Mouse (Mus musculus) WW6 (cell line): Measurements from ENCODE around the gene Polr1c.

Source experiments
- DNase-seq: peaks from one replicate; pipeline ENCODE4 v3.0.0-alpha.2; 2013; ENCODE audit warnings: low read depth, low spot score

Polr1c gene

DNA sequence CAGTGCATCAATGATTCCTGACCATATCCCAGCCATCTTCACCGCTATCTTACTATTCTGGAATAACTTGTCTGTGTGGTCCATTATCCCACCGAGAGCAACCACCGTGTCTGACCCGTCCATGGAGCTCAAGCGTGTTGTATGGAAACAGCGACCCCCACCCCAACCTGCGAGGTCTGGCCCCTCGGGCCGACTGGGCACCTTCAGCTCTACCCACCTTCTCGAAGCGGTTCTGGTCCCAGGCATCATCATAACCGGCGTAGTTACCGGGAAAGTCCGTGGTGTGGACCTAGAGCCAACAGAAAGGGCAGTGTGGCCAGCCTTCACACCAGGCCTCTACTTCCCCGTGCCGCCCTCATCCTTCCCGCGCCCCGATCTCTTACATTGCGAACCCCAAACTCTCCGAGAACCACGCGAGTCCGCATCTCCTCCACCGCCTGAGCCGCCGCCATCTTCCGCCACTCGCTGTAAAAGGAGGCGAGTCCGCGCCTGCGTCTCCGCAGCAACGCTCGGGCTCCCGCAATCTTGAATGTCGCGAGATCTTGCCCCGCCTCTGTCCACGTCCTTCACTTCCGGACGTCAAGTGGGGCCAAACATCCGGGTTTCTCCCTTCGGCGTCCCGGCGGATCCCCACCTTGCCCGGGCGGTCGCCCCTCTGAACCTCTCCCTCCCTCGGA lies at the start of gene Polr1c, which contains the start of gene Yipf3:
TSS of gene Polr1c (minus strand) at position 543 of the 677 bp plus-strand sequence.
TSS of gene Yipf3 (plus strand) at position 569 of the 677 bp plus-strand sequence.
- peak; percentile 74 for DNase-seq

GRCm38 (mm10) chr17:46297028-46297363 lies 49.1 kb upstream of the Polr1c start:
- DNase-seq, result no peak

GRCm38 (mm10) chr17:46296601-46297000 lies 48.7 kb upstream of the Polr1c start:
- DNase-seq, result no peak

GRCm38 (mm10) chr17:46287678-46288095 lies 39.8 kb upstream of the Polr1c start:
- DNase-seq, result no peak

DNA sequence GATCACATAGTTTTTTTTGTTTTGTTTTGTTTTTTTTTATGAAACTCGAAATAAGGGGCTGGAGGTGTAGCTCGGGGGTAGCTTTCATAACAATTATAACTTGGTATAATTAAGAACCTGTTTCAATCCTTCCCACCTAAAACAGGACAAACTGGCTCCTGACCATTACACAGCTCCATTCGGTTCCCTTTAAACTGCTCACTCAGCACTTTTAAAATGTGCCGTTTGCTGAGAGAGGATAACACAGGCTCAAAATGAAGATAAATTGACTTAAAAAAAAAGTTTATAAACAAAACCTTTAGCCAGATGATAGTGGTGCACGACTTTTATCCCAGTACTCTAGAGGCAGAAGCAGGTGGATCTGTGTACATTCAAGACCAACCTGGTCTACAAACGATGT lies 37.6 kb upstream of the Polr1c start:
- no peak for DNase-seq

DNA sequence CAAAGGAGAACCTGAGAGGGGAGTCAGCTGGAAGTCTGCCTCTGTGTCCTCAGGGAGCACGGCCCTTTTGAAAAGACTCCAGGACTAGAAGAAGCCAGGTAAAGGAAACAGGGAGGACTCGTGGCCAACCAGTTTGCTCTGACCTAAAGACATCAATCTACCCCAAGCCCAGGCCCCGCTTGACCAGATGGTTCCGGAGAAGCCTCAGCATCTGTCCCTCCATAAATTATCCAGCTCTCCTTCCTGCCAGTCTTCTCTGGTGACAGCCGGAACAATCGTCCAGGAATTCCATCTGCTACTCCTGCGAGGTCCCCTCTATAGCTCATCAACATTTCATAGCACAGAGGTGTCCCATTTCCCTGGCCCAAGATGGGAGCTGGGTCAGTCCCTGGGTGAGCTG lies 36.8 kb upstream of the Polr1c start:
- no peak for DNase-seq

DNA sequence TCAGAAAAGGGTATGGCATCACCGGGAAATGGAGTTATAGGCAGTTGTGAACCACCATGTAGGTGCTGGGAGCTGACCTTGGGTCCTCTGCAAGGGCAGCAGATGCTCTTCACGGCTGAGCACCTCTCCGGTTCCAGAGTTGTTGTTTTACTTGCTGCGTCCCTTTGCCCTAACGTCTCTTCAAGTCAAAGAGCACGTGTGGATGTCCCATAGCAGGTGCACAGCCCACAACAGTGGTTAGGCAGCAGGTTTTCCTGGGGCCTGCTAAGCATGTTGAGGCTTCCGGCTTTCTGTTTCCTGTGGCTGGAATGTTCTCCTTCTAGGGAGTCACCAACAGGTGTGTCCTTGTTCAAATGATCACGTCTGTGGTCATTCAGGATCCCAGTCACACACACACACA lies 36.1 kb upstream of the Polr1c start:
- DNase-seq, result no peak

- DNase-seq, result no peak
Measured at GRCm38 (mm10) chr17:46283140-46283539, 35.3 kb upstream of the Polr1c start.

GRCm38 (mm10) chr17:46282483-46283123 lies 34.7 kb upstream of the Polr1c start, which contains the start of gene Tjap1:
Gene Tjap1 (minus strand): TSS chr17:46283026.
- DNase-seq, result peak; percentile 63

GRCm38 (mm10) chr17:46278011-46278765 lies 30.3 kb upstream of the Polr1c start:
- no peak for DNase-seq

- DNase-seq, result no peak
Measured at GRCm38 (mm10) chr17:46277586-46277985, 29.7 kb upstream of the Polr1c start.

DNA sequence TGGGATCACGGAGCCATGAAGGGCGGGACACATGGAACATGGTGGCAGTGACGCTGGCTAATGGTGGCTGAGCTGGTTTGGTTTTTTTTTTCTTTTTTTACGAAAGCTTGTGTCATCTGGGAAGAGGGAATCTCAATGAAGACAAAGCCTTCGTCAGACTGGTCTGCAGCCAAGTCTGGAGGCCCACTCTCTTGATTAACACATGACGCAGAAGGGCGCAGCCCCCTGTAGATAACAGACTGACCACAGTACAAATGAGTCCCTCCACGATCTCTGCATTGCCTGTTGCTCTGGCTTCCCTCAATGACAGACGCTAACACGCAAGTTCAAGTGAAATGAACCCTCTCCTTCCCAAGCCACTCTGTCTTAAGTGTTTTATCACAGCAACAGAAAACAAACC lies 27.7 kb upstream of the Polr1c start:
- no peak for DNase-seq

- no peak for DNase-seq
Measured at GRCm38 (mm10) chr17:46275034-46275433, 27.2 kb upstream of the Polr1c start.

- DNase-seq, result no peak
Measured at GRCm38 (mm10) chr17:46274465-46274864, 26.6 kb upstream of the Polr1c start.

DNA sequence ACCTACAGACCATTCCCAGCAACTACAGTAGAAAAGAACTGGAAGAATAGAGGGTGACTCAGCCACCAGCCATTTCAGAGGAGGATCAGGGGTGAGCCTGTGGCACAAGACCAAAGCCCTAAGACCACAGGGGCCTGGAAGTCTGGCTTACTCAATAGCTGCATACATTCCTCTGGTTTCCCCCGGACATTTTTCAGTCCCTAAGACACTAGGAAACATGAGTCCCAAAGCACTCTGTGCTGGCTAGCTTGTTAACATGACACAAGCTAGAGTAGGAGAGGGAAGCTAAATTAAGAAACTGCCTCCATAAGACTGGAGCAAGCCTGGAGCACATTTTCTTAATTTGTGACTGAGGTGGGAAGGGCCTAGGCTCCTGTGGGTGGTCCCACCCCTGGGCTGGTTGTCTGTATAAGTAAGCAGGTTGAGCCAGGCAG lies 26.0 kb upstream of the Polr1c start:
- DNase-seq, result no peak

GRCm38 (mm10) chr17:46272675-46273074 lies 24.8 kb upstream of the Polr1c start:
- no peak for DNase-seq

DNA sequence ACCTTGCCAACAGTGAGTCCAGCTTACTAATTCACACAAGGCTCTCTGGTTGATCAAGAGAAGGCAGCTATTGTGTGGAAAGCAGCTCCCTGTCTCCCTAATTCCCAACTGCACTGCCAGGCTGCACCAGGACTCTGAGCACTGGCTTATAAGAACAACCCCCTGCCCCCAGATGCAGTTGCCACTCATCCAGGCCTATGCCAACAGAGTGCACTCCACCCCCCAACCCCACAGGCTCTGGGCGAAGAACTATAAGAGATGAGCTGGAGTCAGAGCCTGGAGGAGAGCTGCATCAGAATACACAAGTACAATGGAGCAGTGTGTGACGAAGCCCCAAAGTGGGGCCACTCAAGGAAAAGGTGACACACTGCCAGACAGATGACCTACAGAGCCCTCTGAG lies 24.2 kb upstream of the Polr1c start:
- no peak for DNase-seq

GRCm38 (mm10) chr17:46269771-46270534 lies 22.1 kb upstream of the Polr1c start:
- no peak for DNase-seq

GRCm38 (mm10) chr17:46268026-46268720 lies 20.3 kb upstream of the Polr1c start:
- DNase-seq, result no peak

GRCm38 (mm10) chr17:46267511-46267910 lies 19.7 kb upstream of the Polr1c start:
- no peak for DNase-seq

DNA sequence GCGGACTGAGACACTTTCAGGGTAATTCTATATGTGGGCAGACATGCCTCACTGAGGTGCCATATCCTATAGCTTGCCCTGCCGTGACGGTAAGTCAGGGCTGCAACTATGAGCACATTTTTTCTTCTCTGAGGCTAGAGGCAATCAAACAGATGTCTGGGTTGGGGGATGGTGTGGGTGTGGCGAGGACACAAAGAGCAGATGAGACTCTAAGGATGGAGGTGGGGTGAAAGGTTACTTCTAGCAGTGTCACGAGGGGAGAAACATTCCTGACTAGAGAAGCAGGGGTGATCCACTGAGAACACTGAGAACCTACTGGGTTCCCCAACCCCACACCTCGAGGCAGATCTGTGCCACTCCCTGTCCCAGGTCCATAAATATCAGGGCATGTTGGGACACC lies 19.1 kb upstream of the Polr1c start:
- no peak for DNase-seq
